Mouse (Mus musculus) brown adipose tissue, adult 24 weeks (tissue): ENCODE results near the gene Lrrc3b. TPM values are rescaled to one million over a fixed set of nuclear protein-coding genes. Genes with fewer than 3 reads are reported as not detected.

Experiments
- H3K27ac ChIP-seq: fragments of 200-500 bp; replicated peaks from 2 replicates; pipeline ENCODE4 v1.5.1; 2012; ENCODE audit warnings: low read depth, mild to moderate bottlenecking, low read length
- H3K4me1 ChIP-seq: fragments of 200-500 bp; 2 replicates; pipeline ENCODE4 v1.6.1; 2012; ENCODE audit warnings: low read length, mixed read lengths; ENCODE audit not compliant: control insufficient read depth, insufficient read depth, insufficient read length
- H3K4me3 ChIP-seq: fragments of 200-500 bp; 2 replicates; pipeline ENCODE4 v1.5.1; 2012; ENCODE audit warnings: low read depth, mild to moderate bottlenecking, low read length, moderate library complexity; ENCODE audit not compliant: insufficient read depth
- polyA plus RNA-seq: library from polyadenylated mRNA; stranded (reverse); fragments of >200 nt; gene quantifications from 2 replicates; pipeline ENCODE4 v1.2.4, GENCODE M21; 2012; ENCODE audit not compliant: missing spikeins, insufficient read depth, insufficient read length

The Lrrc3b gene
- polyA plus RNA-seq, 1 experiment: not detected

- no peak overlapping the region for H3K27ac ChIP-seq
- H3K4me3 ChIP-seq: no peak overlapping the region
Measured at GRCm38 (mm10) chr14:15374271-15374670, 64.5 kb downstream of the Lrrc3b start.

DNA sequence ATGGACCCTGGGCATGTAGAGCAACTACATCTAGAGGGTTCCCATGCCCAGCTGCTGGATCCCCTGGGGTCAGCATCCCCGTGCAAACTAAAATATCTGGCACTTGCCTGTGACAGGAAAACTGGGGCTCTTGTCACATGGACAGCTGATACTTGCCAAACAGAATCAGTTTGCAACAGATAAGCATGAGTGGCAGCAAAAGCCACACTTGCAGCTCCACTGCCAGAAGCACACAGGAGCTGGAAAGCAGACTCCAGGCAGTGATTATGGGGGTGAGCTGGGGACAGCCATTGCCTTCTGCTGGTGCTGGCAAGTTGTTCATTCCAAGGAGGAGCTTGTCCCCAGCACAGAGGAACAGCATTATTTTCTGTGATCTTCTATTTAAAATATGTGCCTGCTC lies 65.8 kb downstream of the Lrrc3b start:
- peaks cover 10% of the 10 kb centered on the region; the same call in 1 of the 2 replicates for H3K4me1 ChIP-seq
- H3K4me3 ChIP-seq: no peak overlapping the region
- no peak overlapping the region for H3K27ac ChIP-seq

More at GRCm38 (mm10) chr14:15374271-15374670, 64.5 kb downstream of the Lrrc3b start:
- peaks cover 10% of the 10 kb centered on the region; the same call in 1 of the 2 replicates for H3K4me1 ChIP-seq

DNA sequence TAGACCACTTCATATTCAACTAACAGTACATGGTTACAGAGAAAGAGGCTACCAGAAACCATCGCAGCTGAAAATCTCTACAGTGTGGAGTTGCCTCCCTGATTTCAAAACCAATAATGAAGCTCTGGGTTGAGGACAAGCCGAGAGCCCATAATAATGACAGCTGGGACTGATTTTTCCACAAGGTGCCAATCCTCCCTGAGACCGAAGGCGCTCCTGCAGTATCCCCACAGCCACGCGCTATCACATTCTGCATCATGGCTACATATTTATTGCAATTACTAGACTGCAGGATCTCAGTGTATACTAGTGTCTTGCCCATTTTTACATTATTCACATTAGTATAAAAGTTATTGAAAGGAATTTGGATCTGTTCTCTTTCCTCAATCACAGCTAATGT lies 73.7 kb downstream of the Lrrc3b start:
- H3K27ac ChIP-seq: no peak overlapping the region
- H3K4me3 ChIP-seq: no peak overlapping the region
- no peaks in the 10 kb centered on the region for H3K4me1 ChIP-seq

DNA sequence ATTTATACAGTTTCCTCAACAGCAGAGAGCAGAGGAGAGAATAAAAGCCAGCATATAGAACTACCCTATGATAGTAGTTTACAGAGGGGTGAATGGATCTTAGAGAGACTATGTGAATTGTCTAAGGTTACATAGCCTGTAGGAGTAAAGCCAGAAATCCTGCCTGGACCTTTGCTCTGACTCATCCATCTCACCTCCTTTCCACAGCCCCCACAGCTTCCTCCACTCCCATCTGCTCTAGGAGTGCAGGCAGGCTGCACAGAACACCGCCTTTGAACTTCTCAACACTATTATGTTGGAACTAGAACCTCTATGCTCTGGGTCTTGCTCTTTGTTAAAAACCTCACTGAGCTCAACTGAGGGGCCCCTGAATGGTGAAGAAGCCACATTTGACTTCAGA lies 78.9 kb downstream of the Lrrc3b start:
- no peak overlapping the region for H3K27ac ChIP-seq

GRCm38 (mm10) chr14:15359134-15359533 lies 79.7 kb downstream of the Lrrc3b start:
- Histone ChIP-seq H3K27ac (no peak overlapping the region), H3K4me3 (no peak overlapping the region), H3K4me1 (no peaks in the 10 kb centered on the region)

More for the DNA sequence above, 78.9 kb downstream of the Lrrc3b start:
- Histone ChIP-seq H3K4me1 (no peaks in the 10 kb centered on the region), H3K4me3 (no peak overlapping the region)

DNA sequence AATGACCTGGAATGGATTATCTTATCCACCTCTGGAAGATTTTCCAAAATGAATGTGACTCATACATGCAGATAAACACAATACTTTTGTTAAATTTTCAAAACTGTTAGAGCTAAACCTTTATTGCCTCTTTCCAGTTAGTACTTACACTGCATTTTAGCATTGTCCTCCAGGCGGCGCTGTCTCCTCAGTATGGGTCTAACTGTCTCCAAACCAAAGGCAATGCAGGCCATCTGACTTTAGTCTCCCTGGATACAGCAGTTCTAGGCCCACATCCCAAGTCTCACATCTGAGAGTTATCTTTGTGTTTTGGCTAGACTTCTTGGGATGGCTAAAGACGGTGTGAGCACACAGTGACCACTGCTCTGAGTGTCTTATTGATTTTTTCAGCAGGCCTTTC lies 83.3 kb downstream of the Lrrc3b start:
- H3K27ac ChIP-seq: no peak overlapping the region
- no peak overlapping the region for H3K4me3 ChIP-seq
- H3K4me1 ChIP-seq: no peaks in the 10 kb centered on the region

- H3K4me1 ChIP-seq: no peaks in the 10 kb centered on the region
- no peak overlapping the region for H3K27ac ChIP-seq
- H3K4me3 ChIP-seq: no peak overlapping the region
Measured at GRCm38 (mm10) chr14:15354299-15354698, 84.5 kb downstream of the Lrrc3b start.

- H3K4me1 ChIP-seq: no peaks in the 10 kb centered on the region
- no peak overlapping the region for H3K27ac ChIP-seq
- H3K4me3 ChIP-seq: no peak overlapping the region
Measured at GRCm38 (mm10) chr14:15333130-15333529, 105.7 kb downstream of the Lrrc3b start.

- Histone ChIP-seq H3K27ac (no peak overlapping the region), H3K4me1 (no peaks in the 10 kb centered on the region), H3K4me3 (no peak overlapping the region)
Measured at GRCm38 (mm10) chr14:15331370-15331769, 107.4 kb downstream of the Lrrc3b start.

GRCm38 (mm10) chr14:15330155-15330554 lies 108.6 kb downstream of the Lrrc3b start:
- no peaks in the 10 kb centered on the region for H3K4me1 ChIP-seq
- H3K27ac ChIP-seq: no peak overlapping the region
- no peak overlapping the region for H3K4me3 ChIP-seq

GRCm38 (mm10) chr14:15325872-15326271 lies 112.9 kb downstream of the Lrrc3b start:
- no peaks in the 10 kb centered on the region for H3K4me1 ChIP-seq
- H3K4me3 ChIP-seq: no peak overlapping the region
- no peak overlapping the region for H3K27ac ChIP-seq

DNA sequence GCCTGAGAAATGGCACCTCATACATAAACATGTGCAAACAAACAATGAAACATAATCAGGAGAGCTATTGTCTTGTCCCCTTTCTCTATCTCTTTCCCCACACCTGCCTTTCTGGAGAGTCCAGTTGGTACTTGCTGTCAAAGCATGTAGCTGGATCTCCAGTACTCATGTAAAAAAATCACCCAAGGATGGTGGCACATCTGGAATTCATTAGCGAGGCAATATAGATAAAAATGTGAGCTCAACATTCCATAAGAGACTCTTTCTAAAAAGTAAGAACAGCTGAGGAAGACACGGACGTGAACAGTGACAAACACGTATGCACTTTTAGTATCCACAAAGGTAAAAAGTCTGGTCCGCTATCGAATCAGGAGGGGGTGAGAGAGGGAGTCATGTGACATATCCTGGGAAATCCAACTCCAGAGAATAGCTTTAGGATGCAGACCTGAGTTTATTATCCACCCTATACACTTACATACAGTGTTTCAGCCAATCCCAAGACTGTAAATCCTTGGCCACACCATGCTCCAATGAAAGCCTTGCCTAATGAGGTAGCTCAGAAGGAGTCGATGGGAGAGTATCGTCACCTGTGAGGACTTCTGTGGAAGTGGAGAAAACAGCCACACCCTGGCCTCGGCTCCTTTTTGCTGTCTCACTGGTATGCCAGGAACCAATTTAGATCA lies 116.2 kb downstream of the Lrrc3b start:
- Histone ChIP-seq H3K27ac (no peak overlapping the region), H3K4me1 (no peaks in the 10 kb centered on the region), H3K4me3 (no peak overlapping the region)

- Histone ChIP-seq H3K27ac (no peak overlapping the region), H3K4me3 (no peak overlapping the region), H3K4me1 (no peaks in the 10 kb centered on the region)
Measured at GRCm38 (mm10) chr14:15319399-15319915, 119.3 kb downstream of the Lrrc3b start.

- Histone ChIP-seq H3K4me1 (no peaks in the 10 kb centered on the region), H3K27ac (no peak overlapping the region), H3K4me3 (no peak overlapping the region)
Measured at GRCm38 (mm10) chr14:15308576-15308975, 130.2 kb downstream of the Lrrc3b start.
